Mouse (Mus musculus) CD4-positive, CD25-positive, alpha-beta regulatory T cell (primary cell): ENCODE results near the gene Atp5j. TPM values are rescaled to one million over a fixed set of nuclear protein-coding genes. Genes with fewer than 3 reads are reported as not detected.

Experiments
- polyA plus RNA-seq: library from polyadenylated mRNA; unstranded; fragments of 100-300 nt; shearing (Covaris generic); gene quantifications from one replicate; pipeline ENCODE4 v1.2.1, GENCODE M21; 2017

The Atp5j gene
- polyA plus RNA-seq: 548 TPM

GRCm38 (mm10) chr16:84835441-84835822 is at the start of gene Atp5j:
Gene Atp5j (minus strand): TSS chr16:84835625.

GRCm38 (mm10) chr16:84834745-84835440 is 532 bp downstream of the Atp5j start, which contains the start of gene Gabpa:
Gene Gabpa (plus strand): TSS chr16:84834925.

Other genes starting within 250 kb of the Atp5j start
- gene Mrpl39, start 99.9 kb downstream of the Atp5j start, polyA plus RNA-seq: 36.4 TPM
- gene Jam2, start 61.5 kb downstream of the Atp5j start, polyA plus RNA-seq: 0.17 TPM
- gene Gabpa, start 700 bp downstream of the Atp5j start, polyA plus RNA-seq: 45.8 TPM